Comparison of ENCODE assay signal across 12 mouse cellular contexts in the genomic region with DNA sequence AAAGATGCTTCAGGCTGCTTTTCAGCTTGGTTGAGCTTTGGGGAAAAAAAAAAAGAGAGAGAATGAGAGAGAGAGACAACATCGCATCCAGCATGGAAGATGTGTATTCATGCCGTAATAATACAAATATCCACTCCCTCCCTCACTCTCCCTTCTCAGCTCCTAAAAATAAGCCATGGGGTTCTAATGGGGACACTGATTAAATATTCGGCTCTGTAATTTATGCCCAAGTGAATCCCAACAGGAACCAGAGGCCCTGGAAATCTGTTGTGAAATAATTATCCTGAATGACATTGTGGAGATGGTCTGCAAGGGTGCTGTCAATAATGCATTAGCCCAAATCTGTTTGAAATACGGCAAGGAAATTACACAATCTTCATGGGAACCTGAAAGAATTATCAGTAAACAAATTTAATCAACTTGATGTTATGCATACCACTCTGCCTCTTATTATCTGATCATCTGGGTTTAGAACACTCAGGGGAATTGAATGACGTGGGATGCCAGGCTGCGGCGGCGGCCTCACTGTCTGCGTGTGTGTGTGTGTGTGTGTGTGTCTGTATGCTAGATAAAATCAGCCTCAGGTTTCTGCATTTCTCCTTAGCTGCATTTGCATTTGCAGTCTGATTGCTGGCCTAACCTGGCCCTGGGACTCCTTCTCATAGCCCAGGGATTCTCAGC. TPM values are rescaled to one million over a fixed set of nuclear protein-coding genes. Genes with fewer than 3 reads are reported as not detected.
DNase-seq lines count a peak whose midpoint lies in the region; ATAC-seq lines count a peak whose summit lies in the region.
"Had no signal": no experiment of that assay in that cellular context is flagged by ENCODE, and none has a peak within 500 bp of the region (broad histone marks: within the 10 kb centered on the region; RNA-seq: fewer than 3 reads in every experiment).

No protein-coding gene starts in this region.

- 0 out of 2 replicates have a peak, but pooled peaks cover 4% of the 10 kb centered on the region for H3K9me3 ChIP-seq in midbrain, embryonic 14.5 days (ENCODE audit: control insufficient read depth, low read length)

- no peak overlapping the region for H3K4me3 ChIP-seq in midbrain, embryonic 14.5 days (replicated peaks; ENCODE audit: low read depth, low read length)

- 0 out of 2 replicates have a peak overlapping the region, but pooled peaks have one; percentile 6 for H3K4me2 ChIP-seq in midbrain, embryonic 14.5 days (ENCODE audit: low read length)

- no peaks in the 10 kb centered on the region for H3K27me3 ChIP-seq in midbrain, embryonic 14.5 days (ENCODE audit: control insufficient read depth, insufficient read depth, low read length)

- peak overlapping the region; percentile 79 for H3K27ac ChIP-seq in midbrain, embryonic 14.5 days (replicated peaks; ENCODE audit: low read depth, low read length)

- peaks cover 44% of the 10 kb centered on the region for H3K4me1 ChIP-seq in midbrain, embryonic 14.5 days (ENCODE audit: control insufficient read depth, insufficient read depth, low read length)

- ATAC-seq in midbrain, embryonic 14.5 days (ENCODE audit: low FRiP score, low TSS enrichment), result no peak; the same call in 1 of the 2 replicates
- ATAC-seq: liver, postnatal 0 days had no signal

- H3K36me3 ChIP-seq in midbrain, embryonic 14.5 days (ENCODE audit: control insufficient read depth, insufficient read depth, low read length), result no peaks in the 10 kb centered on the region

- WGBS in midbrain, embryonic 14.5 days, result 22% methylated on average over 9 of the region's 9 CpGs

- DNase-seq in adrenal gland, adult 2 months, result peak; percentile 3
- no peak for DNase-seq in adrenal gland, postnatal 25 days
- DNase-seq in urinary bladder, postnatal 14 days (ENCODE audit: low spot score), result peak; percentile 44
- DNase-seq in urinary bladder, postnatal 4 days (ENCODE audit: low spot score in 2 of 2), result no peak
- DNase-seq in midbrain, embryonic 14.5 days, result peak; percentile 85
- DNase-seq in spleen, postnatal 36 days (ENCODE audit: low spot score in 2 of 2), result no peak
- DNase-seq in frontal cortex, postnatal 25 days (ENCODE audit: low spot score in 2 of 2), result no peak
- no peak for DNase-seq in left cerebral cortex, adult 9 months (ENCODE audit: low spot score in 2 of 2)
- DNase-seq: adrenal gland, postnatal 36 days; cerebellum, adult 8-10 months; kidney, postnatal 25 days; liver, postnatal 0 days had no signal

- H3K9ac ChIP-seq in midbrain, embryonic 14.5 days (replicated peaks; ENCODE audit: low read length), result no peak overlapping the region
- H3K9ac ChIP-seq: liver, postnatal 0 days had no signal

RNA-seq across cellular contexts. Expression of gene Rps24, which starts 48.1 kb away (rescaled TPM):
- 1,000 to 10,000 TPM; 1,786 to 2,185 TPM for total RNA-seq in adrenal gland, adult 2 months (2021)
- polyA plus RNA-seq in adrenal gland, adult 2 months (2012; rRNA removed), result 71.2 and 105 TPM in 2 replicates
- 1,410 and 1,697 TPM in 2 replicates for total RNA-seq in adrenal gland, postnatal 25 days (2021)
- polyA plus RNA-seq in midbrain, embryonic 14.5 days (2014; fragmentation: Nextera tagmentation; extraction: Ambion mirVana), result 772 and 791 TPM in 2 replicates

RNA-seq across cellular contexts. Expression of gene Polr3a, which starts 48.1 kb away (rescaled TPM):
- total RNA-seq in adrenal gland, adult 2 months (2021), result 10 to 100 TPM; 15.2 to 18.2 TPM
- 2.6 and 4.1 TPM in 2 replicates for polyA plus RNA-seq in adrenal gland, adult 2 months (2012; rRNA removed)
- total RNA-seq in adrenal gland, postnatal 25 days (2021), result 24.0 and 25.1 TPM in 2 replicates
- 21.0 and 23.1 TPM in 2 replicates for polyA plus RNA-seq in midbrain, embryonic 14.5 days (2014; fragmentation: Nextera tagmentation; extraction: Ambion mirVana)

Comparison
In these comparisons a context has a peak if more than half of its experiments do, and no peak if none do; other contexts are left out.
1. DNase-seq: peak in adrenal gland, adult 2 months (single experiment), urinary bladder, postnatal 14 days (single experiment) and midbrain, embryonic 14.5 days (single experiment); none in adrenal gland, postnatal 25 days (single experiment), urinary bladder, postnatal 4 days (0 of 2), spleen, postnatal 36 days (0 of 2), frontal cortex, postnatal 25 days (0 of 2) and left cerebral cortex, adult 9 months (0 of 2).